Mouse (Mus musculus) ES-Bruce4 (cell line): ENCODE data around the gene Camta1.

Source experiments
- CTCF ChIP-seq: IDR thresholded peaks from one replicate; pipeline ENCODE4 v1.8.1; 2011; ENCODE audit warnings: low read depth, low read length
- EP300 ChIP-seq: IDR thresholded peaks from 2 replicates; pipeline ENCODE4 v1.6.1; 2011; ENCODE audit warnings: low read depth, low read length; ENCODE audit not compliant: insufficient read depth
- POLR2A ChIP-seq: IDR thresholded peaks from one replicate; pipeline ENCODE4 v1.8.1; 2011; ENCODE audit warnings: low read length; ENCODE audit not compliant: insufficient read depth

DNA sequence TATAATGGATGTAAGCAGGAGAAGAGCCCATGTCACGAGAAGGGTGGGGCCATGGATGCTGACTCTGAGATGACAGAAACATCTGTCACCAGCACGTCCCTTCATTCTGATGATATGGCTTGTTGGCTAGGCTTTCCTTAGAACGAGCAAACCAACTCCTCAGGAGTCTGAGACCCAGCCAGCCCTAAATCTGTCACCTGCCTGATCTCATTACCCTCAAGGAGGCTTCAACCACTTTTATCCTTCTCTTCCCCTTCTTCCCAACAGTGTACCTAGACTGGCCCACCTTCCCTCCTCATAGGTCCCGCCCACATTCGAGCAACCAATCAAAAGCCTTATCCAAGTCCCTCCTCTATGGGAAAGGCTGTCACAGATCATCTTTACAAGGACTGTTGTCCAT is 173.5 kb downstream of the Camta1 start:
- TF ChIP-seq CTCF (no peak), EP300 (no peak), POLR2A (no peak)
